Mouse (Mus musculus) liver, embryonic 14 days (tissue): ENCODE measurements around the gene Kcns1. TPM values are rescaled to one million over a fixed set of nuclear protein-coding genes. Genes with fewer than 3 reads are reported as not detected.

ENCODE experiments used
- polyA plus RNA-seq: library from polyadenylated mRNA; depleted of rRNA; stranded (reverse); fragments of >200 nt; gene quantifications from 2 replicates; pipeline ENCODE4 v1.2.3, GENCODE M21; 2012; rRNA removed

Gene Kcns1
- 0.01 TPM in 1 of 2 replicates, not detected in the other for polyA plus RNA-seq

GRCm38 (mm10) chr2:164170902-164171301 lies at the start of gene Kcns1:
Gene Kcns1 (minus strand): TSS chr2:164171113.

GRCm38 (mm10) chr2:164199626-164200327 lies 28.9 kb upstream of the Kcns1 start, which contains the start of gene Wfdc15a:
Gene Wfdc15a (minus strand): TSS chr2:164200130.

DNA sequence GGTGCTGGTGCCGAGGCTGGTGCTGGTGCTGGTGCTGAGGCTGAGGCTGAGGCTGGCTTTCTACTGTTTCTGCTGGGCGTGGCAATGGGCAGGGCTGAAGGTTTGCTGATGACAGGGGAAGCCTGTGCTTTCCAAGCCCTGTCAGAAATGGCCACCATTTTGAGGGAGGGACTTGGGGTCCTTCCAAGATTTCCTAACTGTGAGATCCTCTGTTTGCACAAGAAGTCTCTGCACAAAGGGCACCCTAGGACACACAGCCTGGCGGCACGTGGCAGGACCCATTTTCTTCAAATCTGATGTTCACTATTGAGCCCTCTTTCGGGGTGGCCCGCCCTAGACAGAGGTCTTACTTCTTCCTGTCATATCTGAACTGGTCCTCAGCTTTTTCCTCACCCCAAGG lies 19.7 kb upstream of the Kcns1 start, which contains the start of gene Wfdc12:
Gene Wfdc12, minus strand, starts transcription at position 33 of the 400 bp plus-strand sequence.

GRCm38 (mm10) chr2:164182692-164183255 lies 11.9 kb upstream of the Kcns1 start, which contains the start of gene Wfdc5:
Gene Wfdc5 (minus strand): TSS chr2:164182742.

Other genes with a start within 250 kb of the Kcns1 start
- 31.1 and 37.7 TPM in 2 replicates for gene Ywhab, start 176.2 kb downstream of the Kcns1 start, polyA plus RNA-seq
- 0.29 and 0.33 TPM in 2 replicates for gene Pabpc1l, start 145.7 kb downstream of the Kcns1 start, polyA plus RNA-seq
- gene Stk4, start 100.8 kb downstream of the Kcns1 start, polyA plus RNA-seq: 11.5 and 12.1 TPM in 2 replicates
- 10.0 and 12.8 TPM in 2 replicates for gene Tomm34, start 99.9 kb downstream of the Kcns1 start, polyA plus RNA-seq
- gene Wfdc5, start 11.6 kb upstream of the Kcns1 start, polyA plus RNA-seq: not detected in 2 replicates
- not detected in 2 replicates for gene Wfdc12, start 19.5 kb upstream of the Kcns1 start, polyA plus RNA-seq
- gene Wfdc15a, start 29.0 kb upstream of the Kcns1 start, polyA plus RNA-seq: not detected in 2 replicates
- gene Wfdc15b, start 50.5 kb upstream of the Kcns1 start, polyA plus RNA-seq: 0.12 TPM in 1 of 2 replicates, not detected in the other
- gene Svs2, start 67.4 kb upstream of the Kcns1 start, polyA plus RNA-seq: not detected in 2 replicates
- not detected in 2 replicates for gene Svs3b, start 85.5 kb upstream of the Kcns1 start, polyA plus RNA-seq
- not detected in 2 replicates for gene Svs4, start 107.3 kb upstream of the Kcns1 start, polyA plus RNA-seq
- gene Svs3a, start 118.2 kb upstream of the Kcns1 start, polyA plus RNA-seq: not detected in 2 replicates
- gene Svs6, start 145.6 kb upstream of the Kcns1 start, polyA plus RNA-seq: not detected in 2 replicates
- gene Svs5, start 161.6 kb upstream of the Kcns1 start, polyA plus RNA-seq: not detected in 2 replicates
- 8.6 and 9.0 TPM in 2 replicates for gene Slpi, start 218.0 kb upstream of the Kcns1 start, polyA plus RNA-seq
- 0.07 TPM in 1 of 2 replicates, not detected in the other for gene Rbpjl, start 232.0 kb upstream of the Kcns1 start, polyA plus RNA-seq
- 0.06 and 0.24 TPM in 2 replicates for gene Matn4, start 234.0 kb upstream of the Kcns1 start, polyA plus RNA-seq